Comparison of ENCODE assay signal across 8 mouse cellular contexts in genomic region chr9:119578636-119579438, GRCm38 (mm10). TPM values are rescaled to one million over a fixed set of nuclear protein-coding genes. Genes with fewer than 3 reads are reported as not detected.
DNase-seq lines count a peak whose midpoint lies in the region; ATAC-seq and TF ChIP-seq lines count a peak whose summit lies in the region.

Gene Scn5a (minus strand): TSS chr9:119579016.

- no peak within 1 kb of the TSS for H3K27ac ChIP-seq in spleen, adult 2 months (ENCODE audit: insufficient read depth, low read length)
- H3K27ac ChIP-seq in heart, adult 2 months = peak within 1 kb of the TSS; percentile 81
- H3K27ac ChIP-seq in kidney, postnatal 0 days = no peak within 1 kb of the TSS
- H3K27ac ChIP-seq in midbrain, postnatal 0 days (ENCODE audit: low read depth, low read length) = no peak within 1 kb of the TSS

- H3K27me3 ChIP-seq in spleen, adult 2 months (ENCODE audit: control insufficient read depth, insufficient read depth, low read length) = peaks cover 15% of the 10 kb centered on the region
- peaks cover 6% of the 10 kb centered on the region; the same call in 1 of the 2 replicates for H3K27me3 ChIP-seq in heart, adult 2 months (ENCODE audit: control insufficient read depth, insufficient read depth, low read length)
- peaks cover 43% of the 10 kb centered on the region for H3K27me3 ChIP-seq in kidney, postnatal 0 days (ENCODE audit: insufficient read depth, low read length)
- H3K27me3 ChIP-seq in midbrain, postnatal 0 days (ENCODE audit: insufficient read depth, low read length) = peaks cover 83% of the 10 kb centered on the region

- peak; percentile 53; the same call in 1 of the 2 replicates for ATAC-seq in kidney, postnatal 0 days (replicated peaks; ENCODE audit: low FRiP score, low read depth)
- peak; percentile 38; the same call in 1 of the 2 replicates for ATAC-seq in midbrain, postnatal 0 days (ENCODE audit: low FRiP score)
- no peak for ATAC-seq in monocyte, adult 5-6 weeks (replicated peaks; ENCODE audit: insufficient number of reproducible peaks, low FRiP score, low TSS enrichment, poor library complexity, severe bottlenecking)

- H3K4me1 ChIP-seq in spleen, adult 2 months (ENCODE audit: control insufficient read depth, insufficient read depth, insufficient read length) = peaks cover 3% of the 10 kb centered on the region
- peaks cover 2% of the 10 kb centered on the region; the same call in 1 of the 2 replicates for H3K4me1 ChIP-seq in heart, adult 2 months (ENCODE audit: control insufficient read depth, insufficient read depth, low read length)
- peaks cover 5% of the 10 kb centered on the region; the same call in 1 of the 2 replicates for H3K4me1 ChIP-seq in kidney, postnatal 0 days (replicated peaks; ENCODE audit: insufficient read depth, low read length)
- H3K4me1 ChIP-seq in midbrain, postnatal 0 days (ENCODE audit: insufficient read depth, low read length) = 0 out of 2 replicates have a peak, but pooled peaks cover 2% of the 10 kb centered on the region

- H3K9me3 ChIP-seq in kidney, postnatal 0 days (replicated peaks; ENCODE audit: low read length) = no peaks in the 10 kb centered on the region
- no peaks in the 10 kb centered on the region for H3K9me3 ChIP-seq in midbrain, postnatal 0 days (ENCODE audit: low read length)

- H3K79me2 ChIP-seq in heart, adult 2 months (replicated peaks; ENCODE audit: control insufficient read depth, insufficient read depth, low read length) = no peaks in the 10 kb centered on the region

- no peaks in the 10 kb centered on the region for H3K36me3 ChIP-seq in spleen, adult 2 months (ENCODE audit: control insufficient read depth, insufficient read depth, low read length)
- H3K36me3 ChIP-seq in heart, adult 2 months (ENCODE audit: control insufficient read depth, insufficient read depth, low read length) = no peaks in the 10 kb centered on the region
- no peaks in the 10 kb centered on the region for H3K36me3 ChIP-seq in kidney, postnatal 0 days (ENCODE audit: insufficient read depth, low read length)
- no peaks in the 10 kb centered on the region for H3K36me3 ChIP-seq in midbrain, postnatal 0 days (ENCODE audit: insufficient read depth, low read length)

- H3K4me2 ChIP-seq in kidney, postnatal 0 days (ENCODE audit: low read length) = peak within 1 kb of the TSS; percentile 98
- H3K4me2 ChIP-seq in midbrain, postnatal 0 days (ENCODE audit: low read depth, low read length, poor library complexity, severe bottlenecking) = peak within 1 kb of the TSS; percentile 88

- no peak for TF ChIP-seq EP300 in heart, adult 2 months (IDR thresholded peaks at IDR 0.05; ENCODE audit: insufficient read depth, low read depth, low read length)

- intact Hi-C loops in heart, adult 2 months (cut with DNase I) = loop anchor here (2.0 to 10.0 kb wide), 2 partner anchors 20 to 64 kb away; no protein-coding TSS in a partner anchor

- TF ChIP-seq CTCF in spleen, adult 2 months (IDR thresholded peaks at IDR 0.05; ENCODE audit: extremely low read depth, insufficient read depth, insufficient read length, insufficient replicate concordance) = no peak
- TF ChIP-seq CTCF in heart, adult 2 months (IDR thresholded peaks at IDR 0.05) = no peak
- no peak for TF ChIP-seq CTCF in kidney, postnatal 0 days (IDR thresholded peaks at IDR 0.05; ENCODE audit: low read depth)
- no peak for TF ChIP-seq CTCF in midbrain, postnatal 0 days (IDR thresholded peaks at IDR 0.05)

- DNase-seq in spleen, adult 2 months (ENCODE audit: low read depth in 1 of 2, low spot score in 2 of 2) = no peak
- no peak for DNase-seq in spleen, adult 12 weeks (ENCODE audit: low spot score)
- DNase-seq in heart, adult 2 months = peak; percentile 61 to 68
- no peak for DNase-seq in kidney, postnatal 0 days (ENCODE audit: low spot score)
- DNase-seq in midbrain, postnatal 0 days (ENCODE audit: low spot score) = no peak
- DNase-seq in left cerebral cortex, adult 18-20 months (ENCODE audit: low spot score in 2 of 2) = no peak
- no peak for DNase-seq in cerebellum, adult 9-11 months

- WGBS in spleen, adult 2 months = 3% methylated on average over 90 of the region's 99 CpGs
- WGBS in heart, adult 2 months = 2% methylated on average over 81 of the region's 99 CpGs
- 2% methylated on average over 68 of the region's 99 CpGs for WGBS in kidney, postnatal 0 days
- 1% methylated on average over 30 of the region's 99 CpGs for WGBS in midbrain, postnatal 0 days

- no peak for TF ChIP-seq POLR2A in spleen, adult 2 months (IDR thresholded peaks at IDR 0.05; ENCODE audit: low read depth, low read length)
- TF ChIP-seq POLR2A in heart, adult 2 months (IDR thresholded peaks at IDR 0.05; ENCODE audit: insufficient read depth, low read depth, low read length) = no peak

- peak within 1 kb of the TSS; percentile 92 for H3K9ac ChIP-seq in heart, adult 2 months (ENCODE audit: low read depth, low read length)
- peak within 1 kb of the TSS; percentile 50; the same call in 1 of the 2 replicates for H3K9ac ChIP-seq in kidney, postnatal 0 days (ENCODE audit: low read depth, low read length)
- peak within 1 kb of the TSS; percentile 56; the same call in 1 of the 2 replicates for H3K9ac ChIP-seq in midbrain, postnatal 0 days (replicated peaks; ENCODE audit: low read length, poor library complexity, severe bottlenecking)

- peak within 1 kb of the TSS; percentile 26; the same call in 1 of the 2 replicates for H3K4me3 ChIP-seq in spleen, adult 2 months (ENCODE audit: extremely low read depth, insufficient read depth, insufficient read length)
- H3K4me3 ChIP-seq in heart, adult 2 months = peak within 1 kb of the TSS; percentile 56
- H3K4me3 ChIP-seq in kidney, postnatal 0 days (replicated peaks; ENCODE audit: low read depth, low read length) = peak within 1 kb of the TSS; percentile 54
- peak within 1 kb of the TSS; percentile 46 for H3K4me3 ChIP-seq in midbrain, postnatal 0 days (ENCODE audit: low read depth, low read length)

RNA-seq across cellular contexts. Expression of gene Scn5a, which starts in this region (rescaled TPM):
- 1.4 and 1.9 TPM in 2 replicates for polyA plus RNA-seq in spleen, adult 2 months (2012; rRNA removed)
- 100 to 1,000 TPM; 161 to 173 TPM for total RNA-seq in heart, adult 2 months (2021)
- polyA plus RNA-seq in heart, adult 2 months (2012; rRNA removed) = 101 and 117 TPM in 2 replicates
- polyA plus RNA-seq in kidney, postnatal 0 days (2015; fragmentation: Nextera tagmentation; extraction: Ambion mirVana) = 0.12 and 0.18 TPM in 2 replicates
- total RNA-seq in midbrain, postnatal 0 days (2014; rRNA removed) = 1.2 and 1.4 TPM in 2 replicates
- 0.36 and 0.38 TPM in 2 replicates for polyA plus RNA-seq in midbrain, postnatal 0 days (2015; fragmentation: Nextera tagmentation; extraction: Ambion mirVana)
- not detected in 3 replicates for total RNA-seq in monocyte, adult 5-6 weeks (2017)
- 1 to 10 TPM; 5.0 to 5.4 TPM for total RNA-seq in left cerebral cortex, adult 18-20 months (2021)

Comparison
In these comparisons a context has a peak if more than half of its experiments do, and no peak if none do; other contexts are left out.
1. RNA of gene Scn5a (total RNA-seq): 161 to 173 TPM in heart, adult 2 months; 5.0 to 5.4 TPM in left cerebral cortex, adult 18-20 months, 1.2 to 1.4 TPM in midbrain, postnatal 0 days and not detected in monocyte, adult 5-6 weeks; every median in the first group is over 10 times any median in the second.
2. RNA of gene Scn5a (polyA plus RNA-seq): 101 to 117 TPM in heart, adult 2 months; 1.4 to 1.9 TPM in spleen, adult 2 months, 0.36 to 0.38 TPM in midbrain, postnatal 0 days and 0.12 to 0.18 TPM in kidney, postnatal 0 days; every median in the first group is over 10 times any median in the second.
3. Peak in ATAC-seq, H3K4me3 ChIP-seq, H3K9ac ChIP-seq and H3K4me2 ChIP-seq in kidney, postnatal 0 days; RNA of the gene not detected or under 1 TPM.
4. DNase-seq: peak in heart, adult 2 months (2 of 2); none in spleen, adult 2 months (0 of 2), spleen, adult 12 weeks (single experiment), kidney, postnatal 0 days (single experiment), midbrain, postnatal 0 days (single experiment), left cerebral cortex, adult 18-20 months (0 of 2) and cerebellum, adult 9-11 months (single experiment).
5. Peak in every context shown above with its lines, with median percentiles within 50 percentile points of each other: H3K4me3 ChIP-seq and H3K9ac ChIP-seq.